17 mouse cellular contexts compared by ENCODE assay signal in the genomic region with DNA sequence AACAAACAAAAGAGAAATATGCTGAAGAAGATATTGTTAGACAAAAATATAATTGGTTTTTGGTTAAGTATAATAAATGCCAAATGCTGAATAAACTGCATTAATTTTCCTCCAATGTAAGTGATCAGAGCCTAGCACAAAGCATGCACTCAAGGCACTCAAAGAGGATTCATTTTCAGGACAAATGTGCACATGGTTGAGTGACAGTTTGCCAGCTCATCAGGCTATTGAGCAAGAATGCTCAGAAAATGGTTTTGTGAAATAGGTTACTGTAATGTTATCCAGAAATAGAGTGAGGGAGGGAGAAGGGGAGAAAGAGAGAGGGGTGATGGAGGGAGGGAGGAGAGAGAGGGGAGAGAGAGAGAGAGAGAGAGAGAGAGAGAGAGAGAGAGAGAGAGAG.
"Had no signal": no experiment of that assay in that cellular context is flagged by ENCODE, and none has a peak within 500 bp of the region (broad histone marks: within the 10 kb centered on the region; RNA-seq: fewer than 3 reads in every experiment).

No protein-coding gene starts in this region.

- H3K27ac ChIP-seq: kidney, postnatal 0 days; left cerebral cortex, adult 2 months; limb, embryonic 10.5 days; liver, embryonic 15.5 days; macrophage; midbrain, embryonic 15.5 days; neural tube, embryonic 12.5 days had no signal

- H3K9ac ChIP-seq: liver, embryonic 15.5 days; midbrain, embryonic 15.5 days; neural tube, embryonic 12.5 days had no signal

- H3K4me3 ChIP-seq: left cerebral cortex, adult 2 months; limb, embryonic 10.5 days; liver, embryonic 15.5 days; megakaryocyte, embryonic 14.5 days; midbrain, embryonic 15.5 days; neural tube, embryonic 12.5 days had no signal

- DNase-seq: kidney, adult 11 months; kidney, adult 9 months; kidney, postnatal 4 days; lung, adult 2 months; lung, postnatal 10 days; thymus, adult 2 months; thymus, postnatal 25 days had no signal

- H3K4me2 ChIP-seq: liver, embryonic 11.5 days; liver, embryonic 15.5 days; midbrain, embryonic 11.5 days; midbrain, embryonic 15.5 days; neural tube, embryonic 12.5 days had no signal

- ATAC-seq: midbrain, embryonic 15.5 days had no signal

- H3K4me1 ChIP-seq: limb, embryonic 10.5 days; liver, embryonic 15.5 days; megakaryocyte, embryonic 14.5 days; midbrain, embryonic 15.5 days; neural tube, embryonic 12.5 days had no signal

- H3K36me3 ChIP-seq: limb, embryonic 10.5 days; liver, embryonic 15.5 days; midbrain, embryonic 15.5 days; neural tube, embryonic 12.5 days had no signal

- H3K27me3 ChIP-seq: liver, embryonic 15.5 days; megakaryocyte, embryonic 14.5 days; midbrain, embryonic 15.5 days; neural tube, embryonic 12.5 days had no signal

- H3K9me3 ChIP-seq: limb, embryonic 10.5 days; liver, embryonic 15.5 days; megakaryocyte, embryonic 14.5 days; midbrain, embryonic 15.5 days; neural tube, embryonic 12.5 days had no signal
